Mouse (Mus musculus) adrenal gland, adult (tissue): Measurements from ENCODE around the gene Ust.
A peak's percentile ranks its signal among the peaks of the same experiment; 100 is the strongest.

Experiments
- DNase-seq, 2 experiments: peaks; one replicate each; pipeline ENCODE4 v3.0.0; 2022 to 2023; ENCODE audit warnings: low spot score in 1 of 2; ENCODE audit not compliant: inconsistent age in 2 of 2

Ust gene

DNA sequence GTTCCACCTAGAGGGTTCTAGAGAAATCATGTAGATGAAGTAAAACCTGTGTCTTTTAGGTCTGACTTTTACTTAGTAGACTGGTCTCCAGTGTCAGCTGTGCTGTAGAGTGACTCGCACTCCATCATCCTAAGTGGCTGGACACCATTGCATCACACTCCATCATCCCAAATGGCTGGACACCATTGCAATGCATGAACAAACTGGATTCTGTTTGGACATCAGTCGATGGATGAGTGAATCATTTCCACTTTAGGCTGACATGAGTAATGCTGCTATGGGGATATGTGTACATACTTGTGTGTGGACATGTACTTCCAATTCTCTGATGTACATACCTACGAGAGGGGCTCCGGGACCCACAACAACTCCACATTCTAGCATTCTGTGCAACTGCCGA, 187.7 kb downstream of the Ust start:
- no peak for DNase-seq

- DNase-seq, result no peak
Measured at GRCm38 (mm10) chr10:8330006-8330405, 188.6 kb downstream of the Ust start.

DNA sequence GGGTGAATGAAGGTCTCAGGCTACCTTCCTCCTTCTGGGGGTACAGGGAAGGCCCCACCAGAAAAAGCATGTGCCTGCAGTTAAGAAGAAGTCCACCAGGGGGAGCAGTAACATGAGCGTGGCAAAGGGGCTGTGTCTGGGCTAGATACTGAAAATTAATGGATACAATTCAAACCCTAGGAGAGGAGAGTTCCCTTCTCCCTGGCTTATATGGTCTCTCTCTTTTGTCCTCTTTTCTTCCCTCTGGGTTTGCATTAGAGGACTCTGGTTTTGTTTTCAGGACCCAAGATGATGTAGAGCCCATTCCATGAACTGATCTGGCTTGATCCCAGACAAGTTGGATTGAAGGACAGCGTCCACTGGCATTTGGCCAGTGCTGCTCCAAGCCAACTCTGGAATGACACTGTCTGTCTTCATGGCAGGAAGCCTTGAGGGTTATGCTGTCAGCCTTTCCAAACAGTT, 195.3 kb downstream of the Ust start:
- peak; percentile 39 to 91 for DNase-seq

DNA sequence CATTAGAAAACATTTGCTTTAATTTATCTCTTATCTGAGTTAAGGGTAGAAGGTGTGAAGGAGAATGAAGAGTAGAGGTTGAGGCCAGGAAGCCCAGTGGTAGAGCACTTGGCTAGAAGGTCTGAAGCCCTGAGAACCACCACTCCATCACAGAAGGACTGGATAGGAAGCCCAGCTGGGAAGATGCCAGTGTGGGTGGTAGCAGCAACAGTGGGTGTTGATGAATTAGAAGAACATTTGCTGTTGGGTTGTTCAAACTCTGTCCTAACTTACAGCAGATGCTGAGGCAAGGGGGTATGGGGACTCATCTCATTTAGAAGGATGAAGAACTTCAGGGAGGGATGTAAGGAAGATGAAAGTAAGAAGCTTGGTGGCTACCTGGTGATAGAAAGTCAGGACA, 197.9 kb downstream of the Ust start:
- DNase-seq, result no peak

- DNase-seq, result peak; percentile 7 to 70
Measured at GRCm38 (mm10) chr10:8309435-8309834, 209.2 kb downstream of the Ust start.

- DNase-seq, result no peak
Measured at GRCm38 (mm10) chr10:8304211-8304610, 214.4 kb downstream of the Ust start.

GRCm38 (mm10) chr10:8299166-8299565, 219.5 kb downstream of the Ust start:
- DNase-seq, result no peak

DNA sequence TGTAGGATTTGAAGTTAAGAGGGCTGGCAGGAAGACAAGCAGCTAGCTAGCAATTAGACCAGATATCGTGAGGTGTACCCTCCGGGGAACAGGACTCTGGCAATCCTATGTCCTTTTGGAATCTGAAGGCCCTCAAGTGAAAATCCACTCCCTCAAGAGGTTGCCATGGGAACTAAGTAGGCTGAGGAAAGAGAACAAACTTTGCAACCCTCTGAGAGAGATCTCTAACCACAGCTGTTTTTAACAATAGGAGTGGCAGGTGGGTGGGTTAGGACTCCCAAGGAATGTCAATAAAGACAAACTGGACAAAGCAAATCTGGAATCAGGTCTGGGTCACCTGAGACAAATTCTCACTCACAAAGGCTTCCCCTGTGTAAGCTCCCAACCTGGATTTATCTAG, 221.4 kb downstream of the Ust start:
- DNase-seq, result no peak

- DNase-seq, result no peak
Measured at GRCm38 (mm10) chr10:8290661-8291060, 228.0 kb downstream of the Ust start.

DNA sequence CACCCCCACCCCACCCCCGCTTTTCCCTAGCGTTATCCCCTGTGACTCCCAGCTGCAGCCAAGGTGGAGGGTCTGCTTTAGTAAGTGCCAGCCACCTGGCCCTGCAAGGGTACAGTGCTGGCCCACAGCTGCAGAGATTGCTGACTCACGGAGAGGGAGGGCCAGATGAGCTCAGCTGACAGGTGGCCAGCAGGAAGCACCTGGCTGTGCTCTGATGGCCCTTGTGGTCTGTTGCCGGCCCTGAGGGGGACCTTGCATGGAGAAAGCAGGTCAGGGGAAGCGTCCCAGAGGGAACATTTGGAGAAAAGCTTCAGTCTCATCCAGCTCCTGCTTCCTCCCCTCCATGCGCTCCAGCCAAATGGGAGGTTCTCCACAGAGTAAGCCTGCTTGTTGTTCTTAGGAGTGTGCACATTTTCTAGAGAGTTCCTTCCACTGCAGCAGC, 231.3 kb downstream of the Ust start:
- DNase-seq, result no peak

GRCm38 (mm10) chr10:8283991-8284390, 234.6 kb downstream of the Ust start:
- DNase-seq, result no peak

GRCm38 (mm10) chr10:8277094-8277493, 241.5 kb downstream of the Ust start:
- no peak for DNase-seq

DNA sequence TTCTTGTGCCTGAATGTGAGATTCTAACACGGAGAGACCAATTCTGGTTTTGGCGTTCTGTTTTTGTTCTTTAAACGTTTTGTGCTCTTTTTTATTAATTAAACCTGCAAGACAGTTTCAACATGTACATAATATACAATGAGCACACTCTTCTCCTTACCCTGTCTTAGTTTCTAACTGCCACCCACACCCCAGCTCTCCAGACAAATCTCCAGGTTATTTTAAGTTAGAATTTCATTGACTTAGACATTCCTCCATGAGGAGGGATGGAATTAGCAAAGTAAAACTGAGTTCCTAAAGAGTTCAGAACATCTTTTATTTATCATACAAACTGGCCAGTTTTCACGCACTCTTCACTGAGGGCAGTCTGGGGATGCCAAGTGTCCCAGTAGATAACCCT, 248.9 kb downstream of the Ust start:
- DNase-seq, result no peak

DNA sequence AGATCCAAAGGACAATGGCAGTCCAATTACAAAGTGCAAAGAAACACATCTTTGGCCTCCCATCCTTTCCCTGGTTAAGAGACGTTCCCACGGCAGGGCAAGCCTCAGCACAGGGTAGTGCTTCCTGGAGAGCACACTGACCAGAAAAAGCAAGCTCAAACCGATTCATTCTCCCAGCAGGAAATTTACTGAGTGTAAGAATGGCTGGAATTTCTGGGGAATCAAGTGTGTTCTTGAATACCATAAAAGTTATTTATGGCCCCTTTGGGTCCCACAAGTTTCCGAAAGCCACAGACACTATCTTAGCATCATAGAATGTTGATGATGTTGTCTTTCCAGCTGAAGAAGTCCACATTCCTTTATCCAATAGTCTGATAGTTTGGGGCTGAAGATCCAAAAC, 258.9 kb downstream of the Ust start:
- no peak for DNase-seq

DNA sequence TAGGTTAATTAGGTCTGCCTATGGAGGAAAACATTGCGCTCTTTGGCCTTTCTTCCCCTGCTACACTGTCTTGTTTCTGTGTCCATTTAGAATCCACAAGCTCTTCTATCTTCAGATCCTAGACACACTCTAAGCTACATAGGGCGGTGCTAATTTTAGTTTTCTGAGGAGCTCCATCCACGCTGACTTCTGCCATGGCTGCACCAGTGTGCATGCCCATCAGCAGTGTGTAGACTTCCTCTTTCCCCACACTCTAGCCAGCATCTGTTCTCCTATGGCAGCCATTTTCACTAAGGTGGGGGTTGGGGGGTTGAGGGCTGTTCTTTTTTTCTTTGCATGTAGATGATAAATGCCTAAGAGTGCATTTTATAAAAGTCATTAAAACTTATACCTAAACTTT, 268.6 kb downstream of the Ust start:
- no peak for DNase-seq

DNA sequence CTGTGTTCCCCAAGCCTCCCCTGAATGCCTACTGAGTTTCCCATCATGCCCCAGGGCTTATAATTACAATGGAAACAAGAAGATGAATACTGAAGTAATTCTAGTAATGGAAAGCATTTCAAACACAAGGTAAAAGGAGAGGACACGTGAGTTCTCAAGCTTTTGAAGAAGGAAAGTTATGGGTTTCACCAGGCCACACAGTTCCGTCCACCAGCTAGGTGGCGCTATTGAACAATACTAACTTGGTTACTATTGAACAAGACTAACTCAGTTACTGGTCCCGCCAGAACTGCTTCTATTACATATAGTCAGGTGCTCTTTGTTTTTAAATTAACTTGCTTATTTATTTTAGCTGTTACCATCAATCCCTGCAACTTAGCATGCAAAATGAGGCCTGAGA, 276.3 kb downstream of the Ust start:
- peak; percentile 29 to 85 for DNase-seq

DNA sequence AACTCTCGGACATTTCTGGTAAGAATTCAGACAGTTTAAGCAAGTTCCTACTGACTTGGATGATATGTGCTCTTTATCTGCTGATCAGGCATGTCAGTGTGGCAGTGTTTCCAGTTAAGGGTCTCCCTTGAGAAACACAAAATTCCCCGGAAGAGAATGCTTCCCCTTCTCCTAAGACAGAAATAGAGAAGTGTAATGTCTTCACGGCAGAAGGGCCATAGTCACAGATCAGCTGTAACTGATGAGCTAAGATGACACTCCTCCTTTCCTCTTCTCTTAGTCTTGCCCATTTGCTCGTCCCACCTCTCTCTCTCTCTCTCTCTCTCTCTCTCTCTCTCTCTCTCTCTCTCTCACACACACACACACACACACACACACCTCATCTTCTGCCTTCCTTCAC, 277.9 kb downstream of the Ust start:
- no peak for DNase-seq

DNA sequence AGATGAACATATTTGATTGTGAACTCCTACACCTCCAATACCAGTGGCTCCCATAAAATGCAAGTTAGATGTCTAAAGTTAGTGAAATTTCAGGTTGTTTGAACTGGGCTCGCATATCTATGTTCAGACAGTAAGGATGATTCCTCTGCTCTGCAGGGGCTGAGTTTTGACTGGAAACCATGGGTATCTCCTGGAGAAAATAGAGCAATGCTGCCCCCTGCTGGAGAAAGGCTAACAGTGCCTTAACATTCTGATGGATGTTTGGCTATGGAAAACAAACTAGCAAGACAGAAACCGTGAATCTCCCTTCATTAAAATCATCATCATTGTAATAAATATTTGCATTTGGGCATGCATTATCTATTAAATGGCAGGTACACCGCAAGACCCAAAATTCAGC, 278.4 kb downstream of the Ust start:
- DNase-seq, result peak; percentile 58 to 92

DNA sequence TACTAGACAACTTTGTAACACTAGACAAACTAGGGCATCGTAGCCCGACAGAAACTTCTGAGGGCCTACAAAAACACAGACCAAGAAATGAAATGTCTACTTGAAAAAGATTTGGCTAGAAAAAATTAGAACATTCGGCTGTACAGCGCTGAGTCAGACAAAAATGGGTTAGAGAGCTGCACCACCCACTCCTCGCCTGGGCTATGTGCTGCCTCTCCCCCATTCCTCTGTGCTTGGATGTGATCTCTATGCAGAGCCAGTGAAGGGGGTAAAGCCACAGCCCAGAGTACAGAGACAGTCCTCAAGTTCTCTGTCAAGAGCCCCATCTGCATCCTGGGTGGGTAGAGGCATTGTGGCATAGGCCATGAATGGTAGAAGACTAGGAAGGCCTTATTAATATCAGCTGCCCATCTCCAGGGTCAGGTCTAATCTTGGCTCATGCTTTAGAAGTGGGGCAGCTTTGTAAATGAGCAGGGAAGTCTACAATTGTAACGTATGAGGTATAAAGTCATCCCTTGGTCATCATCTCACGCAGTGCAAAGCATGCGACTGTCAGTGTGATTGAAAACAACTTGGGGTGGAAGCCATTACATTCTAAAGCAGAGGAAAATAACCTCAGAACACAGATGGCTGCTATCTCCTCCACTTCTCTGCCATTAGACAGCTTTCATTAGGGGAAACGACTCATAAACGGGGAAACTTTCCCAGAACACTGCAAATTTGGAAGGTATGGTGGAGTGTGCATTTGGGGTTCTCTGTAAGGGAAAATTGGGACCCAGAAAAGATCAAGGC, 281.6 kb downstream of the Ust start:
- no peak for DNase-seq

DNA sequence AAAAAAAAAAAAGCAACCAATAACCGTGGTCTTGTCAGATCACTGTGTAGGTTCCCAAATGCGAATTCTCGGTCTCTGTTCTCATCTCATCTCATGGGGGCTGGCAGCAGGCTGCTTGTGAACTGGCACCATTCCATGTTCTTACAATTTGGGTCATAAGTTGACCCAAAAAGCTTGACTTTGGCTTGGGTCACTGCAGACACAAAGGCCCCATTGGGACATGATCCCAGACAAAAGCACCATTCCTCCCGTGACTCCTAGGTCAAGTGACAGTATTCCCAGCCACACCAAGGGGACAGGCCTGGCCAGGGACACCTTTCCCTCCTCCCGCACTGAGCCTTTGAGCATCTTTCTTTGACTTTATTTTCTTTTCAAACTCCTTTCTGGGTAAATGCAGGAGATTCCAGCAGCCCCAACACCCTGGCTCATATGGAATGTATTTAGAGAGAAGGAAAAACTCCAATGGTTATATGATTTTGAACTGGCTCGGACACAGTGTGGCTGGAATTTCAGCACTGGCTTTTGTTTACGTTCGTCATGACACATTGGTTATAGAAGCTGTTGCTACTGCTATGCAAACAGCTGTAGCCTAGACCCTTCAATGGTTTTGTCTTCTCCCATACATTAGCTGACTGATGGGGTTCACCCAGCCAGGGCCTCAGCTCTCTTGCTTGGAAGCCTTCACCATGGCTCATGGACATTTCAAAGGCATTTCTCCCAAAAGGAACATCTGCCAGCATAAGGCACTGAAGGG, 285.3 kb downstream of the Ust start:
- DNase-seq, result no peak

GRCm38 (mm10) chr10:8232535-8232934, 286.1 kb downstream of the Ust start:
- DNase-seq, result no peak

GRCm38 (mm10) chr10:8228375-8228743, 290.3 kb downstream of the Ust start:
- no peak for DNase-seq
